Comparison of ENCODE assay signal across 19 mouse cellular contexts in genomic region chr7:123220633-123220942, GRCm38 (mm10). TPM values are rescaled to one million over a fixed set of nuclear protein-coding genes. Genes with fewer than 3 reads are reported as not detected.
"Had no signal": no experiment of that assay in that cellular context is flagged by ENCODE, and none has a peak within 500 bp of the region (broad histone marks: within the 10 kb centered on the region; RNA-seq: fewer than 3 reads in every experiment).

No protein-coding gene starts in this region.

- DNase-seq: kidney, adult 2 months; kidney, postnatal 10 days; layer of hippocampus, postnatal 36 days; lung, embryonic 14.5 days; lung, postnatal 10 days; lung, postnatal 4 days; midbrain, embryonic 14.5 days; retina, postnatal 1 day; right cerebral cortex, postnatal 4 days; spleen, adult 18-20 months; thymus, adult 18-20 months; thymus, postnatal 14 days had no signal

- H3K4me3 ChIP-seq: limb, embryonic 10.5 days; liver, embryonic 15.5 days; midbrain, embryonic 10.5 days; myocyte; neural tube, embryonic 15.5 days had no signal

- H3K4me2 ChIP-seq: liver, embryonic 11.5 days; liver, embryonic 15.5 days; lung, embryonic 14.5 days; neural tube, embryonic 15.5 days had no signal

- H3K9me3 ChIP-seq: limb, embryonic 10.5 days; liver, embryonic 15.5 days; midbrain, embryonic 10.5 days; neural tube, embryonic 15.5 days had no signal

- H3K27me3 ChIP-seq: liver, embryonic 15.5 days; neural tube, embryonic 15.5 days had no signal

- H3K27ac ChIP-seq: limb, embryonic 10.5 days; liver, embryonic 15.5 days; neural tube, embryonic 15.5 days had no signal

- H3K9ac ChIP-seq: liver, embryonic 15.5 days; lung, embryonic 14.5 days; neural tube, embryonic 15.5 days had no signal

- H3K36me3 ChIP-seq: limb, embryonic 10.5 days; liver, embryonic 15.5 days; midbrain, embryonic 10.5 days; neural tube, embryonic 15.5 days had no signal

- H3K4me1 ChIP-seq: liver, embryonic 15.5 days had no signal

RNA-seq across cellular contexts. Expression of gene Slc5a11, which starts 6.0 kb away (rescaled TPM):
- polyA plus RNA-seq: myocyte; neural tube, embryonic 11.5 days had no signal
